Mouse (Mus musculus) left cerebral cortex, adult 8-10 months (tissue): ENCODE results near the gene Sik3. TPM values are rescaled to one million over a fixed set of nuclear protein-coding genes. Genes with fewer than 3 reads are reported as not detected.

ENCODE experiments used
- DNase-seq, 2 experiments: peaks; one replicate each; pipeline ENCODE4 v3.0.0; 2022; ENCODE audit warnings: low spot score in 2 of 2
- total RNA-seq, 4 experiments: library from RNA; stranded (reverse); gene quantifications; 2 replicates each; pipeline ENCODE4 v1.2.4; 2022

The Sik3 gene
- total RNA-seq, 4 experiments from 2014 or later, result 128 to 145 (median 136) TPM

DNA sequence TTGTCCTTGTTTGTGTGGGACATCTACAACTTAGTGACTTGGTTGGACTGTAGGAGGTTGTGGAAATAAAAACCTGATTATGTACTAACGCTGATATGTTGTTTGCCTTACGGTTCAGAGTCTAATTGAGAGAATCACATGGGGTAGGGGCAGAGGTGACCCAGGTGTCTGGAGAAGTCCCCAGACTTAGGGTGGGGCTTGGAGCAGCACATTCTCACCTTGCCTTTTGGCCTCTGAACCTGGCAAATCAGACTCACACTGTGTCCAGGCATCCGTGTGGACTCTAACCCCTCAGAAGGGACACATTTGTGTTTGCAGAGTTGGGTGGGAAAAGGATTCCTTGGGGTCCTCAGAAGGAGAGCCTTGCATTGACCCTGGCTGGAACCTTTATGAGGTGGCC lies 211.5 kb downstream of the Sik3 start:
- DNase-seq, result no peak

- no peak for DNase-seq
These were observed 212.5 kb downstream of the Sik3 start for GRCm38 (mm10) chr9:46224945-46225660.

GRCm38 (mm10) chr9:46227064-46227614 lies 214.5 kb downstream of the Sik3 start:
- DNase-seq, result no peak

GRCm38 (mm10) chr9:46228491-46228890 lies 215.9 kb downstream of the Sik3 start, which contains the start of gene Apoa1:
Gene Apoa1, plus strand, starts transcription at chr9:46228580.
- DNase-seq, result no peak

DNA sequence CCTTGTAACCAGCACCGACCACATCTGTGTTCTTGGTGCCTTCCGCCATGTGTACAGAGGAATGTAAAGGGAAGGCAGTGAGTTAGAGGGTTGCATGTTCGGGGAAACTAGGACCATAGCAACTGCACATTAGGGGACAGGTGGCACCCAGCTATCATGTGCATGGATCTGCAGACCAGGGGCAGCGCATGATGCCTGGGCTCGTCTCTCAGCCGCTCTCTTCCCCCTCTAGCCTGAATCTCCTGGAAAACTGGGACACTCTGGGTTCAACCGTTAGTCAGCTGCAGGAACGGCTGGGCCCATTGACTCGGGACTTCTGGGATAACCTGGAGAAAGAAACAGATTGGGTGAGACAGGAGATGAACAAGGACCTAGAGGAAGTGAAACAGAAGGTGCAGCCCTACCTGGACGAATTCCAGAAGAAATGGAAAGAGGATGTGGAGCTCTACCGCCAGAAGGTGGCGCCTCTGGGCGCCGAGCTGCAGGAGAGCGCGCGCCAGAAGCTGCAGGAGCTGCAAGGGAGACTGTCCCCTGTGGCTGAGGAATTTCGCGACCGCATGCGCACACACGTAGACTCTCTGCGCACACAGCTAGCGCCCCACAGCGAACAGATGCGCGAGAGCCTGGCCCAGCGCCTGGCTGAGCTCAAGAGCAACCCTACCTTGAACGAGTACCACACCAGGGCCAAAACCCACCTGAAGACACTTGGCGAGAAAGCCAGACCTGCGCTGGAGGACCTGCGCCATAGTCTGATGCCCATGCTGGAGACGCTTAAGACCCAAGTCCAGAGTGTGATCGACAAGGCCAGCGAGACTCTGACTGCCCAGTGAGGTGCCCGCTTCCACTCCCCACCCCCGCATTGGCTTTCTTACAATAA lies 217.2 kb downstream of the Sik3 start:
- peak; percentile 75 to 90 for DNase-seq

GRCm38 (mm10) chr9:46230450-46230975 lies 217.9 kb downstream of the Sik3 start:
- no peak for DNase-seq

DNA sequence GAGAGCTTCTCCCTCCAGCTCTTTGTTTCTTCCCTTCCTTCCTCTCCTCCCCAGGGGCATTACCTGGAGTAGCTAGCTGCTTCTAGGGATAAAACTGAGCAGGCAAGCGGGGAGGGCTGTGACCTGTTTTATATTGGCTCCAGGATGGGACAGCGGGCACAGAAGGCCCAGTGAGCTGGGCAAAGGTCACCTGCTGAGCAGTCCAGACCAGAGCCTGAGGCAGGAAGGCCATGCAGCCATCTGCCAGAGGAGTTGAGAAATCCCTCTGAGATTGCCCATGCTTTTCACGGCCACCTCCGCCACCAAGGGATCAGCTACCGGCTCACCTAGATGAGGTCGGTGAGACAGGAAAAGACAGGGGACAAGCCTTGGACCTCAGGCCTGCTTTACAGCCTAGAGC lies 222.6 kb downstream of the Sik3 start:
- no peak for DNase-seq

- no peak for DNase-seq
These were observed 222.8 kb downstream of the Sik3 start, which contains the start of gene Apoc3 for GRCm38 (mm10) chr9:46235596-46235648. Gene Apoc3, minus strand, starts transcription at chr9:46235636.

DNA sequence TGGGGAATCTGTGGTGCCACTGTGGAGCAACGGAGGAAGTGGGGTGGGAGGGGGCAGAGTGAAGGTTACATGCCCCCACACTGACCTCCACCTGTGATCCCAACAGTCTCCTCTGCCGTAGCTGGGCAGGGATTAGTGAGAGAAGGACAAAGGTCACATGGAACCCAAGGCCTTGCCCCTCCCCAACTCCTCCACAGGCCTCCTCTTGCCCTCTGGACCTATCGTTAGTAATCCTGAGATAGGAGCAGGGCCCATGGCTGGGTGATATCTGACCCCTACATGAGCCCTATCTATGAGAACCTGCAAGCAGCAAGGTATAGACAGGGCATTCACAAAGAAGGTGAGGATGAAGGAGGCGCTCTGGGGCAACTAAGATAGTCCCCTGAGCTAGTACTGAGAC lies 223.0 kb downstream of the Sik3 start:
- no peak for DNase-seq

DNA sequence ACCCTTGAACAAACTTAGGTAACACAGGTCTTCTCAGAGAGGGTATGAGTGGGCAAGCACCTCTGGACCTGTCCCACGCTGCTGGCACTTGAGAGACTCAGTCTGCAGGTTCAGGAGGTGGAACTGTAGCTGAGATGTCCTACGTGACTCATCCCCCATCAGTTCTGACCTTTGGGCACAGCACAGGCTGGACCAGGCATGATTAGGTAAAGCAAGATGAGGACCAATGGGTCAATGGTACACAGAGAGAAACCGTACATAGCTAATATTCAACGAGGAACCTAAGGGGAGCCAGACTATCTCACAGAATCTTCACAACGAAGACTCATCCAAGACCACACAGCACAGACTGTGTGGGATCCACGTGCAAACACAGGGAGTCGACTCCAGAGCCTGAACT lies 226.2 kb downstream of the Sik3 start:
- no peak for DNase-seq

- DNase-seq, result no peak
These were observed 228.0 kb downstream of the Sik3 start, which contains the start of gene Apoa4 for GRCm38 (mm10) chr9:46240526-46241153. Gene Apoa4, plus strand, starts transcription at chr9:46240696.

- no peak for DNase-seq
These were observed 229.2 kb downstream of the Sik3 start for GRCm38 (mm10) chr9:46241818-46242217.

DNA sequence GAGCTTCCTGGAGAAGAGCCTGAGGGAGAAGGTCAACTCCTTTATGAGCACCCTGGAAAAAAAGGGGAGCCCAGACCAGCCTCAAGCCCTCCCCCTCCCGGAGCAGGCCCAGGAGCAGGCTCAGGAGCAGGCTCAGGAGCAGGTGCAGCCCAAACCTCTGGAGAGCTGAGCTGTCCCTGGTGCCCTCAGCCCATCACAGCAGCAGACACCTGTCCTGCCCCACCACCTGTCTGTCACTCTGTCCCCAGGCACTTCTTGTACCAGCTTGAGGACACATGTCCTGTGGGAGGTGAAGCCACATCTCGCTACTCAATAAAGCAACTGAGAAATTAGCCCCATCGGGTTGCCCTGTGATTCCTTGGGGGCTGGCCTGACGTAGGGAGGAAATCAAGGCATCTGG lies 230.5 kb downstream of the Sik3 start:
- DNase-seq, result no peak

- DNase-seq, result no peak
These were observed 231.0 kb downstream of the Sik3 start for GRCm38 (mm10) chr9:46243584-46243983.

GRCm38 (mm10) chr9:46246752-46247324 lies 234.2 kb downstream of the Sik3 start:
- DNase-seq, result no peak

GRCm38 (mm10) chr9:46256177-46256576 lies 243.6 kb downstream of the Sik3 start:
- no peak for DNase-seq

DNA sequence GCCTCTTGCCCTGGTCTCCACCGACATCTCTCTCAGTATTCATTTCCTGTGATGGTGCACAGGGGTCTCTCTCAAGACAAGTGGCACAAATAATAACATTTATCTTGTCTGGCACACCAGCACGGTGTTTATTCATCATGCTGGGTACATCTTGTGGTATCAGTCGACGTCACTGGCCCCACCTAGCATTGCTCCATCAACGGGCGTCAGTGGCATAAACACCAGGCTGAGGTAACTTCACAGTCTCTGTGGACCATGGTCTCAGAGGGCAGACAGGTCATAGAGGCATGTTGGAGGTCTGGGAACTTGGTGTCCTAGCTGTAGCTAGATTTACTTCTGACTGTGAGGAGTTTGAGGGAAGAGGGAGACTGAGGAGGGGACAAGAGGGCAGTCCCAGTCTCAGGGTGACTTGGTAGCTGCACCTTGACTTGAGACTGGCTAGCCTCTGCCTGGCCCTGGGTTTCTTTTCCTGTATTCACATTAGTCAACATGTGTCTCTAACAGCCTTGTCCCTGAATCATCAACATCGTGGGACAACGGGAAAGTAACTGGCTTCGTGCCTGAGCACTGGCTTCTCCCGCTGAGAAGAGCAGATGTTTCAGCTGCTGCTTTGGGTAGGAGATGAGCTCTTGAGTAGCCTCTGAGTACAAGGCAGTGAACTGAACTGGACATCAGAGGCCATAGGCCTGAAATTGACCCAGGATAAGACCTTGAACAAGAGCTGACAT lies 244.2 kb downstream of the Sik3 start:
- no peak for DNase-seq

DNA sequence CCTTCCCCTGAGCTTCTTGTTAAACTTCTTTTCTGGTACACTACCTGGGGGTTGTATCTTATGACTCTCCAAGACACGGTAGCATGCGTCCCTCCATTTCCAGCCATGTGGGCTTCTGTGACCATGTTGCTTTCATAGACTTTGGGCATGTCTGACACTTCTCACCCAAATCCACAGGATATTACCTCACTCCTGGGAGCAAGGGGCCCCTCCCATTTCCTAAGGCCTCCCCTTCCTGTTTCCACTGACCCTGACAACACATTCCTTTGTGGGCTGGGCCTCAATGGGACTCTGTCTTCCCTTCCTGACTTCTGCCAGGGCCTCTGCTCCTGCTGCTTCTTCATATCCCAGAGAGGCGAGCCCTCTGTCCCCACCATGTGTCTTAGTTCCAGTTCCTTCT lies 244.9 kb downstream of the Sik3 start:
- no peak for DNase-seq

DNA sequence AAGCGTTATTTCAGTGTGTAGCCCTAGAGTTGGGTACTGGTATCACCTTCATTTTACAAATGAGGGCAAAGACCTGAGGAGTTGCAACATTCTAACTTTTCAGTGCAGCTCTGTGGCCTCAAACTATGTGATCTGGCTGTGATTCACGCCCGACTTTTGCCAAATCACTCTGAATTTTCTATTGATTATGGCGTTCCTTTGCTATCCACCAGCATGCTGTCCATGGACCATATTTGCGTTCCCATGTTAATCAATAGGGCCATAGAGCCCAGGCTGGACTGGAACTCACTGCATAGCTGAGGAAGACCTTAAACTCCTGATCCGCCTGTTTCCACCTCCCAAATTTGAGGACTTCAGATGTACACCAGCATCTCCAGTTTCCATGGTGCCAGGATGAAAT lies 246.5 kb downstream of the Sik3 start:
- DNase-seq, result no peak

DNA sequence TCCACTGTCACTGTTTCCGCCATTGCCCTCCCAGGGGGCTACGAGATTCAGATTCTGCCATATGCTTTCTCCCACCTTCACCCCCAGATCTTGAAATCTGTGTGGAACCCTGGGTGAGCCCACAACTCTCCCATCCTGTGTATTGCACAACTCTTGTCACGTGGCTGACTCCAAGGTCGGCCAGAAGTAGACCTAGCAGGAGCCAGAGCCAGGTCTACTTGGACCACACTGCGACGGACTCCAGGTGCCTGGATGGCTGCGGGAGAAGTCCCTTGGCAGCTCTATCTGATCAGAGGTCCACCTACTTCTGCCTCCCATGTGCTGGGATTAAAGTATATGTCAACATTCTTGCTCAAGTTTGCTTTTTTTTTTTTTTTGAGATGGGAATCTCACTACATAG lies 248.5 kb downstream of the Sik3 start:
- DNase-seq, result no peak

- DNase-seq, result no peak
These were observed 255.8 kb downstream of the Sik3 start, which contains the start of gene Apoa5 for GRCm38 (mm10) chr9:46268343-46268873. Gene Apoa5, plus strand, starts transcription at chr9:46268633.
